25 mouse cellular contexts compared by ENCODE assay signal in genomic region chr14:15677218-15677617, GRCm38 (mm10).
"Had no signal": no experiment of that assay in that cellular context is flagged by ENCODE, and none has a peak within 500 bp of the region (broad histone marks: within the 10 kb centered on the region; RNA-seq: fewer than 3 reads in every experiment).

No protein-coding gene starts in this region.

- H3K4me3 ChIP-seq: gastrocnemius, adult 2 months; heart, embryonic 10.5 days; heart, embryonic 12.5 days; hindbrain, embryonic 10.5 days; hindbrain, embryonic 12.5 days; intestine, embryonic 15.5 days; layer of hippocampus, adult 2 months; limb, embryonic 13.5 days; limb, embryonic 15.5 days; liver, embryonic 13.5 days; liver, embryonic 15.5 days had no signal

- H3K4me2 ChIP-seq: heart, embryonic 12.5 days; hindbrain, embryonic 12.5 days; hindbrain, embryonic 14.5 days; intestine, embryonic 15.5 days; limb, embryonic 13.5 days; limb, embryonic 15.5 days; liver, embryonic 13.5 days; liver, embryonic 15.5 days had no signal

- H3K9ac ChIP-seq: heart, embryonic 12.5 days; hindbrain, embryonic 12.5 days; hindbrain, embryonic 14.5 days; intestine, embryonic 15.5 days; limb, embryonic 13.5 days; limb, embryonic 15.5 days; liver, embryonic 13.5 days; liver, embryonic 15.5 days had no signal

- H3K9me3 ChIP-seq: heart, embryonic 10.5 days; heart, embryonic 12.5 days; hindbrain, embryonic 10.5 days; hindbrain, embryonic 12.5 days; intestine, embryonic 15.5 days; limb, embryonic 13.5 days; limb, embryonic 15.5 days; liver, embryonic 13.5 days; liver, embryonic 15.5 days had no signal

- H3K36me3 ChIP-seq: heart, embryonic 10.5 days; heart, embryonic 12.5 days; hindbrain, embryonic 10.5 days; hindbrain, embryonic 12.5 days; intestine, embryonic 15.5 days; limb, embryonic 13.5 days; limb, embryonic 15.5 days; liver, embryonic 13.5 days; liver, embryonic 15.5 days had no signal

- H3K4me1 ChIP-seq: heart, embryonic 10.5 days; heart, embryonic 12.5 days; hindbrain, embryonic 10.5 days; hindbrain, embryonic 12.5 days; intestine, embryonic 15.5 days; limb, embryonic 13.5 days; limb, embryonic 15.5 days; liver, embryonic 13.5 days; liver, embryonic 15.5 days had no signal

- ATAC-seq: hindbrain, embryonic 16.5 days; intestine, embryonic 15.5 days; intestine, postnatal 0 days had no signal

- H3K27me3 ChIP-seq: heart, embryonic 12.5 days; hindbrain, embryonic 12.5 days; intestine, embryonic 15.5 days; limb, embryonic 13.5 days; limb, embryonic 15.5 days; liver, embryonic 13.5 days; liver, embryonic 15.5 days had no signal

- DNase-seq: gastrocnemius, adult 2 months; gastrocnemius, postnatal 10 days; gastrocnemius, postnatal 25 days; heart, adult 18-20 months; heart, postnatal 10 days; heart, postnatal 4 days; kidney, adult 18-20 months; kidney, adult 8-10 months; kidney, postnatal 10 days; kidney, postnatal 25 days; kidney, postnatal 4 days; left cerebral cortex, postnatal 4 days; liver, embryonic 13.5 days had no signal

- H3K27ac ChIP-seq: gastrocnemius, adult 2 months; heart, embryonic 10.5 days; hindbrain, embryonic 10.5 days; hindbrain, embryonic 12.5 days; hindbrain, embryonic 14.5 days; intestine, embryonic 15.5 days; layer of hippocampus, adult 2 months; limb, embryonic 13.5 days; limb, embryonic 15.5 days; liver, embryonic 13.5 days; liver, embryonic 15.5 days had no signal
